Mouse (Mus musculus): Measurements from ENCODE around the gene Tmem184a. TPM values are rescaled to one million over a fixed set of nuclear protein-coding genes. Genes with fewer than 3 reads are reported as not detected.
A peak's percentile ranks its signal among the peaks of the same experiment; 100 is the strongest.

Gene Tmem184a
- polyA plus RNA-seq, 1 experiment from 2014 or later: 0.54 TPM

GRCm38 (mm10) chr5:139826357-139827055 is 6.8 kb upstream of the Tmem184a start, which contains the start of the genes Gm26938 and Psmg3:
TSS of gene Gm26938 (minus strand) at chr5:139826407.
TSS of gene Psmg3 (minus strand) at chr5:139826885.
- Histone ChIP-seq H3K4me3 (replicated peaks) (peak within 1 kb of the TSS; percentile 81), H3K4me2 (peak within 1 kb of the TSS; percentile 77), H3K27ac (peak within 1 kb of the TSS; percentile 83), H3K27me3 (0 out of 2 replicates have a peak, but pooled peaks cover 3% of the 10 kb centered on the region), H3K9me3 (no peaks in the 10 kb centered on the region), H3K36me3 (replicated peaks) (peaks cover 25% of the 10 kb centered on the region), H3K9ac (peak within 1 kb of the TSS; percentile 87), H3K4me1 (peaks cover 14% of the 10 kb centered on the region)
- ATAC-seq (ENCODE audit: low FRiP score): peak; percentile 83
- WGBS: under 1% methylated on average over 43 of the region's 43 CpGs

GRCm38 (mm10) chr5:139825947-139826346 is 6.2 kb upstream of the Tmem184a start:
- ATAC-seq (ENCODE audit: low FRiP score): peak; percentile 45; the same call in 1 of the 2 replicates
- Histone ChIP-seq H3K9ac (peak overlapping the region; percentile 87), H3K27ac (peak overlapping the region; percentile 83; the same call in 1 of the 2 replicates)

GRCm38 (mm10) chr5:139824531-139824930 is 4.8 kb upstream of the Tmem184a start:
- Histone ChIP-seq H3K4me2 (no peak overlapping the region), H3K4me3 (replicated peaks) (no peak overlapping the region), H3K9me3 (no peaks in the 10 kb centered on the region), H3K27ac (no peak overlapping the region), H3K27me3 (0 out of 2 replicates have a peak, but pooled peaks cover 3% of the 10 kb centered on the region), H3K4me1 (peaks cover 14% of the 10 kb centered on the region), H3K9ac (no peak overlapping the region), H3K36me3 (replicated peaks) (peaks cover 28% of the 10 kb centered on the region)
- ATAC-seq (ENCODE audit: low FRiP score): no peak
- WGBS: 86% methylated on average over 10 of the region's 10 CpGs

More at GRCm38 (mm10) chr5:139825947-139826346, 6.2 kb upstream of the Tmem184a start:
- Histone ChIP-seq H3K4me1 (peaks cover 14% of the 10 kb centered on the region), H3K36me3 (replicated peaks) (peaks cover 28% of the 10 kb centered on the region), H3K4me2 (peak overlapping the region; percentile 77), H3K4me3 (replicated peaks) (peak overlapping the region; percentile 81), H3K27me3 (0 out of 2 replicates have a peak, but pooled peaks cover 3% of the 10 kb centered on the region), H3K9me3 (no peaks in the 10 kb centered on the region)
- 51% methylated on average over 11 of the region's 11 CpGs for WGBS

DNA sequence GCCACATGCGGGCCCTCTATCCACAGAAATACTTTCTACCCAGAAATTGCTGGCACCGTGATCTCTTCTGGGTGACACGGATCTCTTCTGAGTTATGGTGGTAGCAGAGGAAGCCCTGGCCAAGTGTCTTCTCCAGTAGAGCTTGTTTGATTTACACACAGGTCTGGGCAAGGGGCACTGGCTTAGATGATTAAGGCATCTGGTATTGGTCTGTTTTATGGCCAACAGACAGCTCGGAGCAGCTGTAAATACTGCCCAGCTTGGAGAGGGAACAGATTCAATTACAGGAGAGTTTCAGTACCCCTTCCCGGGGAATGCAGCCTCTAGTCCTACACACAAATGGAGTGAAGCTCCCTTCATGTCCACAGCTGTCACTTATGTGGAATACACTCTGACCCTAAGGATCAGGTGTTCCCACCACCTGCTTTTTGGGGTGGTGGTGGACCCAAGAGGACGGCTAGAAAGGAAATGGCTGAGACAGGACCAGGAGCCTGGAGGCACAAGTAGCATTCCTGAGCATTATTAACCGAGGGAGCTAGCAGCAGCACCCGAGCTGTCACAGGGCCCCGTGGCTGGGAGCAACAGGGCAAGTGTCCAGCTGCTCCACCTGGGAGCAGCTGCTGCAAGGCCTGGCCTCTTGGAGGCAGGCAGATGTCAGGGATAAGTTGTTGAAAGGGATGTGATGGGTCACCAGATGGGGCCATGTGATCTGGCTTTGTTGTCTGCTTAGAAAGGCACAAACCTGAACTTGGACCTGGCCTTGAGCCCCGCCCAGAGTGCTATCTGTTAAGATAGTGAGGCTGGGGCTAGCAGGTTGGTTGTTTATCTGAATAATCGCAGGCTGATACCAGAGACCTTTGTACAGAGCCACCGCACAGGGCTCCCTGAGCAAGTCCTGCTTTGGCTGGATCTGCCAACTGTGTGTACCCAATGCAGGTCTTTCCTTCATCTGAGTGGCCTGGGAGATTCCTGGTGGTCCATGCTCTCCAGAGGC is 2.0 kb upstream of the Tmem184a start:
- peaks cover 28% of the 10 kb centered on the region for H3K36me3 ChIP-seq (replicated peaks)
- no peak overlapping the region for H3K9ac ChIP-seq
- no peak for ATAC-seq (ENCODE audit: low FRiP score)
- no peaks in the 10 kb centered on the region for H3K27me3 ChIP-seq
- no peak overlapping the region for H3K4me3 ChIP-seq (replicated peaks)
- H3K27ac ChIP-seq: no peak overlapping the region
- WGBS: 91% methylated on average over 12 of the region's 12 CpGs
- H3K9me3 ChIP-seq: no peaks in the 10 kb centered on the region
- no peak overlapping the region for H3K4me2 ChIP-seq
- H3K4me1 ChIP-seq: peaks cover 11% of the 10 kb centered on the region

DNA sequence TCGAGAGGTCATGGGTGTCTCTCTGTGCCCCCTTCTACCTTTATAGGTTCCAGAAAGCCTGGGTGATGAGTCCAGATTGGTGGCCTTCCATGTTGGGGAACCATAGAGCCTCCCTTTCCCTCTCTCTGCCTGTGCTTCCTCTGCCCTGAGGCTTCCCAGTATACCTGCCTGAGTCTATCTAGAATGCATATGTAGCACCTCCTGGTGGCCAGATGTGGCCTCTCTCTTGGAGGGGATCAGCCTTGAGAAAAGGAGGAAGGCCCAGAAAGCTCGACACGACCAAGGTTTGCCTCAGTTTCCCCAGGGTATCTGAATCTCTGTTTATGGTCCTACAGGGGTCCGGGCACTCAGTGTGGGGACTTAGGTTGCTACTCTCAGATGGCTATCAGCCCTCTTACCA is 916 bp downstream of the Tmem184a start:
- WGBS: 51% methylated on average over 4 of the region's 4 CpGs
- no peaks in the 10 kb centered on the region for H3K4me1 ChIP-seq
- no peak overlapping the region for H3K4me2 ChIP-seq
- peaks cover 26% of the 10 kb centered on the region for H3K36me3 ChIP-seq (replicated peaks)
- peak; percentile 33; the same call in 1 of the 2 replicates for ATAC-seq (ENCODE audit: low FRiP score)
- H3K9me3 ChIP-seq: no peaks in the 10 kb centered on the region
- H3K27me3 ChIP-seq: peaks cover 26% of the 10 kb centered on the region
- H3K4me3 ChIP-seq (replicated peaks): no peak overlapping the region
- no peak overlapping the region for H3K27ac ChIP-seq
- no peak overlapping the region for H3K9ac ChIP-seq

GRCm38 (mm10) chr5:139818056-139818455 is 1.7 kb downstream of the Tmem184a start:
- H3K9ac ChIP-seq: no peak overlapping the region
- no peaks in the 10 kb centered on the region for H3K4me1 ChIP-seq
- peaks cover 19% of the 10 kb centered on the region for H3K36me3 ChIP-seq (replicated peaks)
- H3K4me2 ChIP-seq: no peak overlapping the region
- no peaks in the 10 kb centered on the region for H3K9me3 ChIP-seq
- ATAC-seq (ENCODE audit: low FRiP score): no peak
- 81% methylated on average over 3 of the region's 3 CpGs for whole genome bisulfite sequencing
- H3K4me3 ChIP-seq (replicated peaks): no peak overlapping the region
- no peak overlapping the region for H3K27ac ChIP-seq
- H3K27me3 ChIP-seq: peaks cover 33% of the 10 kb centered on the region

GRCm38 (mm10) chr5:139817292-139817691 is 2.4 kb downstream of the Tmem184a start:
- Histone ChIP-seq H3K4me2 (no peak overlapping the region), H3K9ac (no peak overlapping the region), H3K27me3 (peaks cover 40% of the 10 kb centered on the region), H3K9me3 (no peaks in the 10 kb centered on the region), H3K4me1 (no peaks in the 10 kb centered on the region), H3K36me3 (replicated peaks) (peaks cover 12% of the 10 kb centered on the region), H3K27ac (no peak overlapping the region), H3K4me3 (replicated peaks) (no peak overlapping the region)
- 4% methylated on average over 1 of the region's 1 CpGs for WGBS
- ATAC-seq (ENCODE audit: low FRiP score): no peak

DNA sequence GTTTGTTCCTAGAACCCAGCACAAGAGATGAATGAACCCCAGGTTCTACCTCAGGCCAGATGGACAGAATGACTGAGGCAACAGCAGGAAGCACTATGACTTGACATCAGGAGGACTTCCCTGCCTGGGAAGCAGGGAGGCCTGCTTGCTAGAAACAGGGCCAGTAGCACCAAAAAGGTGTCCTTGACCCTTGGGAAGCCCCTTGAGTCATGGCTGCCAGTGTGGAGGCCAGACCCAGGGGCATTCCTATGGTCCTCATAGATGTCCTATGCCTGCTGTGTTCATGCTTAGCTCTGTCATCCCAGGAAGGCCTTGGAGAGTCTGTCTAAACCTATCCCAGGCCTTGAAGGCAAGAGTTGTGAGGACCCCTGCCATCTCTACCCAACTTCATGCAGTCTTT is 3.3 kb downstream of the Tmem184a start:
- Histone ChIP-seq H3K27me3 (peaks cover 44% of the 10 kb centered on the region), H3K4me1 (no peaks in the 10 kb centered on the region), H3K9ac (no peak overlapping the region), H3K27ac (no peak overlapping the region), H3K4me3 (replicated peaks) (no peak overlapping the region), H3K9me3 (no peaks in the 10 kb centered on the region), H3K36me3 (replicated peaks) (peaks cover 3% of the 10 kb centered on the region; the same call in 1 of the 2 replicates), H3K4me2 (no peak overlapping the region)
- ATAC-seq (ENCODE audit: low FRiP score): no peak

- Histone ChIP-seq H3K9ac (no peak overlapping the region), H3K27me3 (peaks cover 44% of the 10 kb centered on the region), H3K9me3 (no peaks in the 10 kb centered on the region), H3K4me2 (no peak overlapping the region), H3K27ac (no peak overlapping the region), H3K4me3 (replicated peaks) (no peak overlapping the region), H3K36me3 (replicated peaks) (no peaks in the 10 kb centered on the region), H3K4me1 (no peaks in the 10 kb centered on the region)
- 84% methylated on average over 6 of the region's 6 CpGs for WGBS
- no peak for ATAC-seq (ENCODE audit: low FRiP score)
These were observed 3.8 kb downstream of the Tmem184a start for GRCm38 (mm10) chr5:139815964-139816363.

DNA sequence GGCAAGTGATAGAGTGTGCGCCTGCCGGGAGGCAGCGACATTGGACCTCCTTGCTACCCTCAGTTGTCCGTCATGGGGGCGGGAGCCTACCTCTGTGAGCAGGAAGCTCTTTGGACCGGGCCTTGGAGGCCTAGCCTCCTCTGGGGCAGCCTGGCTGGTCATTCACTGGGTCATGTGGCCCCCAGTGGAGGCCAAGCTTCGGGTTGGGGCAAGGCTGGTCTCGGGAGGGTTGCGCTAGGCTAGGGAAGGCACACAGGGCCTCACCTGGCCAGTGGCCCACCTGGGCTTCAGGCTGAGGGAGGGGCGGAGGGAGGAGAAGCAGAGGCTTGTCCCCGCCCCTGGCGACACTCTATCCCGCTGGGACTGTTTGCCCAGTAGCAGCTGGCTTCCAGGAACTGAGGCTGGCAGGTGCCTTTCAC is 5.7 kb downstream of the Tmem184a start:
- H3K9ac ChIP-seq: no peak overlapping the region
- H3K4me2 ChIP-seq: no peak overlapping the region
- peaks cover 44% of the 10 kb centered on the region for H3K27me3 ChIP-seq
- no peaks in the 10 kb centered on the region for H3K36me3 ChIP-seq (replicated peaks)
- ATAC-seq (ENCODE audit: low FRiP score): no peak
- no peaks in the 10 kb centered on the region for H3K4me1 ChIP-seq
- H3K27ac ChIP-seq: no peak overlapping the region
- H3K9me3 ChIP-seq: no peaks in the 10 kb centered on the region
- H3K4me3 ChIP-seq (replicated peaks): no peak overlapping the region
- WGBS: 10% methylated on average over 13 of the region's 13 CpGs

DNA sequence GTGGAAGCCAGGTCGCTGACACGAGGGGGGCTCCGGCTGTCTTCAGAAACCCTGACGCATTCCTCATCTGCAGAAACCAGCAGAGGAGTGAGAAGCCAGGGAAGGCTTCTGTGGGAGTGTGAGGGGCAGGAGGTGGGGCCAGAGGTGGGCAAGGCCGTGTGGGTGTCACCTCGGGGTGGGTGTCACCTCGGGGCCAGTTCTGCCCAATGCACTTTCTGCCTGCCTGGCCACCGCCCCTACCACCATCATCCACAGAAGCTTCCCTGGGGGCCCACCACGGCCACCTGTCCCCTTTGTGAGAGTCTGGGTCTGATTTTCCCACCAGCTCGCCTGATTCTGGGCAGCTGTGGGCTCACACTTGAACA is 6.6 kb downstream of the Tmem184a start:
- H3K4me1 ChIP-seq: no peaks in the 10 kb centered on the region
- peaks cover 44% of the 10 kb centered on the region for H3K27me3 ChIP-seq
- H3K36me3 ChIP-seq (replicated peaks): no peaks in the 10 kb centered on the region
- H3K9ac ChIP-seq: no peak overlapping the region
- H3K27ac ChIP-seq: no peak overlapping the region
- WGBS: 59% methylated on average over 9 of the region's 10 CpGs
- no peaks in the 10 kb centered on the region for H3K9me3 ChIP-seq
- H3K4me3 ChIP-seq (replicated peaks): no peak overlapping the region
- no peak for ATAC-seq (ENCODE audit: low FRiP score)
- no peak overlapping the region for H3K4me2 ChIP-seq

DNA sequence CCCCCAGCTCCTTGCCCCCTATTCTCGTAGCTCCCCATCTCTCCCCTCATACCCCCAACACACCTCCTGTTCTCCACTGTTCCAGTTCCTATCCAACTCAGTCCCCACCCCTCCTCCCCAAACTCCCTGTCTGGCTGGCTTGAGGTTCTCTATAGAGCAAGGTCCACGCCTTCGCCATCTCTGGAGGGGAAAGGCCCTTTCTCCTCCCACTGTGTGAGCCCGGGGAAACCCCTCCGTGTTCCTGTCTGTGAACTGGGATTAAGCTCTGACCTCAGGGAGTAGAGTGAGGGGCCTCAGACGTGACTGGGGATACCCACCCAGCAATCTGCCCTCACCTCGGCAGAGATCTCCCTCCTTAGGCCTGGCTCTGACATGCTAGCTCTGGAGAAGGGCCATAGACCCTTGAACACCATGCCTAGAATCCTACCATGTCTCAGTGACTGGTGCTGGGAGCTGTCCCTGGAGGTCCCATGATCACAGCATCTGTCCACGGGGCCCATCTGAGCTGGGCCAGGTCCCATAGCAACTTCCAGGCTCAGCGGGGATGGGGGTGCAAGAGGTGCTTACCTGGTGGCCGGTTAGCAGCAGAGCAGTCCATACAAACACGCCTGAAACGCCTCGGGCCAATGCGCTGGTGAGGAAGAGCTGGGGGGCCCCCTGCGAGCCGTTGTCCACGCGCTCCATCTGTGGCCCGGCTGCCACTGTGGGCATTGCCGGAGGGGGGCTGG is 7.2 kb downstream of the Tmem184a start:
- no peak overlapping the region for H3K27ac ChIP-seq
- H3K27me3 ChIP-seq: peaks cover 44% of the 10 kb centered on the region
- 76% methylated on average over 20 of the region's 20 CpGs for WGBS

More for the DNA sequence above, 7.2 kb downstream of the Tmem184a start:
- no peaks in the 10 kb centered on the region for H3K36me3 ChIP-seq (replicated peaks)
- no peak overlapping the region for H3K4me3 ChIP-seq (replicated peaks)
- H3K9ac ChIP-seq: no peak overlapping the region
- no peak overlapping the region for H3K4me2 ChIP-seq
- ATAC-seq (ENCODE audit: low FRiP score): no peak
- H3K9me3 ChIP-seq: no peaks in the 10 kb centered on the region
- H3K4me1 ChIP-seq: no peaks in the 10 kb centered on the region
